Mouse (Mus musculus): ENCODE measurements around the gene Ccpg1os. TPM values are rescaled to one million over a fixed set of nuclear protein-coding genes. Genes with fewer than 3 reads are reported as not detected.

Ccpg1os gene
- polyA plus RNA-seq, 1 experiment = 6.5 TPM

- no peak overlapping the region for H3K27ac ChIP-seq (ENCODE audit: insufficient read depth, low read length)
- no peak overlapping the region for H3K4me3 ChIP-seq (ENCODE audit: insufficient read depth, low read length)
- TF ChIP-seq CTCF (IDR thresholded peaks at IDR 0.05; ENCODE audit: borderline replicate concordance, insufficient read depth, low read length) = no peak
- TF ChIP-seq POLR2A (IDR thresholded peaks at IDR 0.05; ENCODE audit: low read depth, low read length) = no peak
- H3K4me1 ChIP-seq (ENCODE audit: control insufficient read depth, insufficient read depth, low read length) = no peaks in the 10 kb centered on the region
Observed at GRCm38 (mm10) chr9:72961959-72962358, 23.2 kb downstream of the Ccpg1os start.

- no peak overlapping the region for H3K27ac ChIP-seq (ENCODE audit: insufficient read depth, low read length)
- no peak overlapping the region for H3K4me3 ChIP-seq (ENCODE audit: insufficient read depth, low read length)
- H3K4me1 ChIP-seq (ENCODE audit: control insufficient read depth, insufficient read depth, low read length) = no peaks in the 10 kb centered on the region
- no peak for TF ChIP-seq POLR2A (IDR thresholded peaks at IDR 0.05; ENCODE audit: low read depth, low read length)
- TF ChIP-seq CTCF (IDR thresholded peaks at IDR 0.05; ENCODE audit: borderline replicate concordance, insufficient read depth, low read length) = no peak
Observed at GRCm38 (mm10) chr9:72961346-72961745, 23.8 kb downstream of the Ccpg1os start.

- H3K27ac ChIP-seq (ENCODE audit: insufficient read depth, low read length) = no peak within 1 kb of the TSS
- TF ChIP-seq CTCF (IDR thresholded peaks at IDR 0.05; ENCODE audit: borderline replicate concordance, insufficient read depth, low read length) (no peak), POLR2A (IDR thresholded peaks at IDR 0.05; ENCODE audit: low read depth, low read length) (peak; percentile 42; the same call in 1 of the 2 replicates)
Observed at GRCm38 (mm10) chr9:72958521-72959450, 26.4 kb downstream of the Ccpg1os start, which contains the start of the genes Dyx1c1 and Gm44503. Gene Dyx1c1, plus strand, starts transcription at chr9:72958785. Gene Gm44503, plus strand, starts transcription at chr9:72958852.

GRCm38 (mm10) chr9:72955546-72955945 lies 29.6 kb downstream of the Ccpg1os start:
- TF ChIP-seq CTCF (IDR thresholded peaks at IDR 0.05; ENCODE audit: borderline replicate concordance, insufficient read depth, low read length) (peak; percentile 59; the same call in 1 of the 2 replicates), POLR2A (IDR thresholded peaks at IDR 0.05; ENCODE audit: low read depth, low read length) (no peak)
- Histone ChIP-seq H3K4me3 (ENCODE audit: insufficient read depth, low read length) (no peak overlapping the region), H3K27ac (ENCODE audit: insufficient read depth, low read length) (no peak overlapping the region), H3K4me1 (ENCODE audit: control insufficient read depth, insufficient read depth, low read length) (no peaks in the 10 kb centered on the region)

More at GRCm38 (mm10) chr9:72958521-72959450, 26.4 kb downstream of the Ccpg1os start, which contains the start of the genes Dyx1c1 and Gm44503:
- no peaks in the 10 kb centered on the region for H3K4me1 ChIP-seq (ENCODE audit: control insufficient read depth, insufficient read depth, low read length)
- peak within 1 kb of the TSS; percentile 45 for H3K4me3 ChIP-seq (ENCODE audit: insufficient read depth, low read length)

GRCm38 (mm10) chr9:72954746-72955145 lies 30.4 kb downstream of the Ccpg1os start:
- H3K4me1 ChIP-seq (ENCODE audit: control insufficient read depth, insufficient read depth, low read length) = no peaks in the 10 kb centered on the region
- TF ChIP-seq CTCF (IDR thresholded peaks at IDR 0.05; ENCODE audit: borderline replicate concordance, insufficient read depth, low read length) (no peak), POLR2A (IDR thresholded peaks at IDR 0.05; ENCODE audit: low read depth, low read length) (no peak)
- no peak overlapping the region for H3K27ac ChIP-seq (ENCODE audit: insufficient read depth, low read length)
- H3K4me3 ChIP-seq (ENCODE audit: insufficient read depth, low read length) = no peak overlapping the region

- no peak for TF ChIP-seq POLR2A (IDR thresholded peaks at IDR 0.05; ENCODE audit: low read depth, low read length)
- no peak for TF ChIP-seq CTCF (IDR thresholded peaks at IDR 0.05; ENCODE audit: borderline replicate concordance, insufficient read depth, low read length)
- Histone ChIP-seq H3K4me1 (ENCODE audit: control insufficient read depth, insufficient read depth, low read length) (no peaks in the 10 kb centered on the region), H3K27ac (ENCODE audit: insufficient read depth, low read length) (no peak overlapping the region), H3K4me3 (ENCODE audit: insufficient read depth, low read length) (no peak overlapping the region)
Observed at GRCm38 (mm10) chr9:72949572-72949971, 35.6 kb downstream of the Ccpg1os start.

GRCm38 (mm10) chr9:72947010-72947409 lies 38.2 kb downstream of the Ccpg1os start:
- TF ChIP-seq POLR2A (IDR thresholded peaks at IDR 0.05; ENCODE audit: low read depth, low read length) (no peak), CTCF (IDR thresholded peaks at IDR 0.05; ENCODE audit: borderline replicate concordance, insufficient read depth, low read length) (no peak)
- Histone ChIP-seq H3K27ac (ENCODE audit: insufficient read depth, low read length) (no peak overlapping the region), H3K4me3 (ENCODE audit: insufficient read depth, low read length) (no peak overlapping the region), H3K4me1 (ENCODE audit: control insufficient read depth, insufficient read depth, low read length) (no peaks in the 10 kb centered on the region)

- H3K4me1 ChIP-seq (ENCODE audit: control insufficient read depth, insufficient read depth, low read length) = no peaks in the 10 kb centered on the region
- TF ChIP-seq POLR2A (IDR thresholded peaks at IDR 0.05; ENCODE audit: low read depth, low read length) (no peak), CTCF (IDR thresholded peaks at IDR 0.05; ENCODE audit: borderline replicate concordance, insufficient read depth, low read length) (no peak)
- H3K4me3 ChIP-seq (ENCODE audit: insufficient read depth, low read length) = no peak overlapping the region
- no peak overlapping the region for H3K27ac ChIP-seq (ENCODE audit: insufficient read depth, low read length)
Observed at GRCm38 (mm10) chr9:72944286-72944685, 40.9 kb downstream of the Ccpg1os start.

GRCm38 (mm10) chr9:72943424-72943823 lies 41.8 kb downstream of the Ccpg1os start:
- no peak overlapping the region for H3K27ac ChIP-seq (ENCODE audit: insufficient read depth, low read length)
- TF ChIP-seq CTCF (IDR thresholded peaks at IDR 0.05; ENCODE audit: borderline replicate concordance, insufficient read depth, low read length) (0 out of 2 replicates have a peak, but pooled peaks have one; percentile 2), POLR2A (IDR thresholded peaks at IDR 0.05; ENCODE audit: low read depth, low read length) (no peak)
- H3K4me3 ChIP-seq (ENCODE audit: insufficient read depth, low read length) = no peak overlapping the region
- no peaks in the 10 kb centered on the region for H3K4me1 ChIP-seq (ENCODE audit: control insufficient read depth, insufficient read depth, low read length)

- no peak overlapping the region for H3K27ac ChIP-seq (ENCODE audit: insufficient read depth, low read length)
- no peak overlapping the region for H3K4me3 ChIP-seq (ENCODE audit: insufficient read depth, low read length)
- TF ChIP-seq POLR2A (IDR thresholded peaks at IDR 0.05; ENCODE audit: low read depth, low read length) (no peak), CTCF (IDR thresholded peaks at IDR 0.05; ENCODE audit: borderline replicate concordance, insufficient read depth, low read length) (no peak)
- H3K4me1 ChIP-seq (ENCODE audit: control insufficient read depth, insufficient read depth, low read length) = no peaks in the 10 kb centered on the region
Observed at GRCm38 (mm10) chr9:72936301-72936700, 48.9 kb downstream of the Ccpg1os start.

Data from embryonic fibroblast, embryonic 13.5 days (primary cell).